Mouse (Mus musculus) spleen, adult 2 months (tissue): ENCODE measurements around the gene Erich6. TPM values are rescaled to one million over a fixed set of nuclear protein-coding genes. Genes with fewer than 3 reads are reported as not detected.

Experiments used
- DNase-seq, 2 experiments: peaks; one replicate each; pipeline versions ENCODE4 v3.0.0 to v3.0.0-alpha.2; 2012 to 2021; ENCODE audit warnings: low spot score in 2 of 2, low read depth in 1 of 2
- H3K27ac ChIP-seq: fragments of 200-500 bp; 2 replicates; pipeline ENCODE4 v1.5.1; 2012; ENCODE audit warnings: low read length, inconsistent platforms; ENCODE audit not compliant: insufficient read depth
- H3K27me3 ChIP-seq: fragments of 200-500 bp; 2 replicates; pipeline ENCODE4 v1.6.1; 2012; ENCODE audit warnings: mild to moderate bottlenecking, moderate library complexity, low read length, inconsistent platforms; ENCODE audit not compliant: control insufficient read depth, insufficient read depth
- H3K36me3 ChIP-seq: fragments of 200-500 bp; 2 replicates; pipeline ENCODE4 v1.6.1; 2012; ENCODE audit warnings: mild to moderate bottlenecking, low read length, inconsistent platforms; ENCODE audit not compliant: control insufficient read depth, insufficient read depth
- H3K4me1 ChIP-seq: fragments of 200-500 bp; 2 replicates; pipeline ENCODE4 v1.6.1; 2011; ENCODE audit warnings: inconsistent platforms; ENCODE audit not compliant: control insufficient read depth, insufficient read depth, insufficient read length
- H3K4me3 ChIP-seq: fragments of 200-500 bp; 2 replicates; pipeline ENCODE4 v1.5.1; 2011; ENCODE audit warnings: mild to moderate bottlenecking, inconsistent platforms; ENCODE audit not compliant: insufficient read depth, insufficient read length; ENCODE audit errors: extremely low read depth
- CTCF ChIP-seq: fragments of 200-500 bp; IDR thresholded peaks from 2 replicates; pipeline ENCODE4 v1.5.1; 2011; ENCODE audit warnings: mild to moderate bottlenecking, inconsistent platforms; ENCODE audit not compliant: insufficient read depth, insufficient read length, insufficient replicate concordance; ENCODE audit errors: extremely low read depth
- POLR2A ChIP-seq: fragments of 200-500 bp; IDR thresholded peaks from 2 replicates; pipeline ENCODE4 v1.6.1; 2011; ENCODE audit warnings: low read depth, low read length, inconsistent platforms
- WGBS: fragments of 180-500 bp; shearing (Covaris S2); methylation state at CpG from one replicate; pipeline ENCODE4 v1.1.7; 2018; 5-methylcytosine and 5-hydroxymethylcytosine counted together
- polyA plus RNA-seq: library from polyadenylated mRNA; depleted of rRNA; stranded (reverse); fragments of >200 nt; gene quantifications from 2 replicates; pipeline ENCODE4 v1.2.3, GENCODE M21; 2012; rRNA removed

The Erich6 gene
- polyA plus RNA-seq, result not detected in 2 replicates

DNA sequence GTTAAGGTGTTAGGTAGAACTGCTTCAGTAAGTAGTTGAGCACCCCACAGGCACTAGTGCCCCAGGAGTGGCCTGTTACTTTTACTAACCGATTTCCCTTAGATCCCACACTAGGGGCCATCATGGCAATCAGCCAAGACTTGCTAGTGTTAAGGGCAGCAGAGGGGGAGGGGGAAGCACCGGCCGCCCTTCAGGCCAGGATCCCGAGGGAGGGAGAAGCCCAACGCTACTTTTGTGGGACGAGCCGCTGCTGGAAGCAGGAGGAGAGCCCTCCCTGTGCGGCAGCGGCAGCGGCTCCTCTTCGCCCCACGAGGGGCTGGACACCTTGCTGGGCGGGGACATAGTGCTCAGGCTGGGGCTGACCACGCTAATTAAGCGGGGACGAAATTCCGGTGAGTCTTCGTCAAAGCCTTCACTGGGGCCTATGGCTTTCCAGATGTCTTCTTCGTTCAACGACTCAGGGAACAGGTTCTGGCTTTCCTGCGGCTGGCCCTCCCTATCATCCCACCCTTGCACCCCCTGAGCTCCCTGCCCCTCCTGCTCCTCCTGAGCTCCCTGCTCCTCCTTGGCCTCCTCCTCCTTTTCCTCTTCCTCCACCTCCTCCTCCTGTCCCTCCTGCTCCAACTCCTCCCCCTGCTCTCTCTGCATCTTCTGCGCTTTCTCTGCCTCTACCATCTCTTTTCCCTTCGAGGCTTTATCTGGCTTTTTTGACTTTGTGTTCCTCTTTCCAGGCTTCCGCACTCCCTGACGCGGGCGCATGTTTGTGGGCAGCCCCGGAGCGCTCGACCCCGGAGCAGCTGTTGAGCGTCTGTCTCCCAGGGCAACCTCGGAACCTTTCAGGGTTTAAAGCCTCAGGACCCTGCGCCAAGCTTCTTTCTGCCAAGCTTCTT is at the start of gene Erich6:
Erich6 (minus strand) TSS at position 802 of the 890 bp plus-strand sequence.
- DNase-seq, result peak in 1 of 2 experiments; percentile 3
- Histone ChIP-seq H3K4me1 (peaks cover 2% of the 10 kb centered on the region; the same call in 1 of the 2 replicates), H3K4me3 (peak within 1 kb of the TSS; percentile 29; the same call in 1 of the 2 replicates), H3K36me3 (no peaks in the 10 kb centered on the region), H3K27ac (no peak within 1 kb of the TSS), H3K27me3 (no peaks in the 10 kb centered on the region; the same call in 1 of the 2 replicates)
- TF ChIP-seq CTCF (no peak), POLR2A (no peak)
- WGBS, result 4% methylated on average over 34 of the region's 34 CpGs

- H3K27ac ChIP-seq, result no peak overlapping the region
- no peak for DNase-seq
- peaks cover 3% of the 10 kb centered on the region; the same call in 1 of the 2 replicates for H3K4me1 ChIP-seq
- no peak overlapping the region for H3K4me3 ChIP-seq
- H3K36me3 ChIP-seq, result no peaks in the 10 kb centered on the region; the same call in 1 of the 2 replicates
- TF ChIP-seq CTCF, result no peak
- no peak for TF ChIP-seq POLR2A
- no peaks in the 10 kb centered on the region for H3K27me3 ChIP-seq
- 88% methylated on average over 7 of the region's 7 CpGs for WGBS
Observed at GRCm38 (mm10) chr3:58686206-58686921, 49.4 kb upstream of the Erich6 start.

- no peak for DNase-seq
Observed at GRCm38 (mm10) chr3:58685396-58685795, 48.4 kb upstream of the Erich6 start.

DNA sequence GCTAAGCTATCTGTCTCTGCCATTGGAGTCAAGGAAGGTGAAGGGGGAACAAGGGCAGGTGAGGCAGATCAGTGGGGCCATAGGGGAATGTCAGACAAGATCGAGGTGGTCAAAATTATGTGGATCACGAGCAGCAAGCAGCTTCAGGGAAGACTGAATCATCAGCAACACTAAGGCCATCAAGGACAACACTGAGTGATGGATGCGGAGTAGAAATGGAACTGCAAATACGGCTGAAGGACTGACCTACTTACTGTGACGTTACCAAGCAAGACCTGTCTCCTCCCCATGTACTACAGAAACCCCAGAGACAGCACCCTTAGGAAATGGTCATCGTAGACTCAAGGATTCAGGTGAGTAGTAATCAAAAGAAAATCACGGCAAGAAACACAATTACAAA is 46.3 kb upstream of the Erich6 start:
- H3K4me1 ChIP-seq, result no peaks in the 10 kb centered on the region; the same call in 1 of the 2 replicates
- DNase-seq, result no peak
- 93% methylated on average over 7 of the region's 7 CpGs for WGBS

More at GRCm38 (mm10) chr3:58685396-58685795, 48.4 kb upstream of the Erich6 start:
- Histone ChIP-seq H3K4me3 (no peak overlapping the region), H3K36me3 (no peaks in the 10 kb centered on the region; the same call in 1 of the 2 replicates), H3K4me1 (peaks cover 3% of the 10 kb centered on the region; the same call in 1 of the 2 replicates), H3K27ac (no peak overlapping the region), H3K27me3 (no peaks in the 10 kb centered on the region)
- 91% methylated on average over 3 of the region's 3 CpGs for WGBS
- TF ChIP-seq POLR2A (no peak), CTCF (no peak)

GRCm38 (mm10) chr3:58682336-58682735 is 45.3 kb upstream of the Erich6 start:
- TF ChIP-seq CTCF (no peak), POLR2A (no peak)
- no peak for DNase-seq
- H3K4me3 ChIP-seq, result no peak overlapping the region
- no peaks in the 10 kb centered on the region for H3K27me3 ChIP-seq
- H3K36me3 ChIP-seq, result no peaks in the 10 kb centered on the region; the same call in 1 of the 2 replicates
- 89% methylated on average over 4 of the region's 4 CpGs for WGBS
- no peaks in the 10 kb centered on the region; the same call in 1 of the 2 replicates for H3K4me1 ChIP-seq
- no peak overlapping the region for H3K27ac ChIP-seq

More for the DNA sequence above, 46.3 kb upstream of the Erich6 start:
- no peak for TF ChIP-seq CTCF
- TF ChIP-seq POLR2A, result no peak
- Histone ChIP-seq H3K36me3 (no peaks in the 10 kb centered on the region; the same call in 1 of the 2 replicates), H3K27ac (no peak overlapping the region), H3K4me3 (no peak overlapping the region), H3K27me3 (no peaks in the 10 kb centered on the region)

DNA sequence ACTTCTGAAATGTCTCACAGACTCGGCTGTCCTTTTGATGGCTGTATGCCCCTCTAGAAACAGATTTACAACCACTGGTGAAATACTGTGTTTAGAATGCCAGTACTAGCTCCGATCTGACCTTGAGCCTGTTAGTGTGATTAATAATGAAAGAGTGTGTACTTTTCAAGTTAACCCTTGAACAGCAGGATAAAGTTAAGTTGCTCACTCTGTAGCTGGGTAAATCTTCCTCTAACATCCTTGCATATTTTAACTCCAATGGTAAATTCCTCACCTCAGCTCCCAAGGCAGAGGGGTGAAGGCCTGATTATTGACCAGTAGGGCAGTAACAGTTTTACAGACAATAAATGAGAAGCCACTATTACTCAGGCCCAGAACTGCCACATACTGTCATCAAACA is 44.8 kb upstream of the Erich6 start:
- 78% methylated on average over 2 of the region's 2 CpGs for WGBS
- no peaks in the 10 kb centered on the region; the same call in 1 of the 2 replicates for H3K36me3 ChIP-seq
- TF ChIP-seq CTCF (no peak), POLR2A (no peak)
- H3K27me3 ChIP-seq, result no peaks in the 10 kb centered on the region
- H3K4me1 ChIP-seq, result no peaks in the 10 kb centered on the region; the same call in 1 of the 2 replicates
- DNase-seq, result no peak
- no peak overlapping the region for H3K4me3 ChIP-seq
- no peak overlapping the region for H3K27ac ChIP-seq
